Mouse (Mus musculus) neural tube, embryonic 10.5 days (tissue): Measurements from ENCODE around the gene Gm49320.

Experiments used
- DNase-seq: peaks from one replicate; pipeline ENCODE4 v3.0.0-alpha.2; 2017; ENCODE audit warnings: low spot score; ENCODE audit errors: extremely low spot score

Gene Gm49320

DNA sequence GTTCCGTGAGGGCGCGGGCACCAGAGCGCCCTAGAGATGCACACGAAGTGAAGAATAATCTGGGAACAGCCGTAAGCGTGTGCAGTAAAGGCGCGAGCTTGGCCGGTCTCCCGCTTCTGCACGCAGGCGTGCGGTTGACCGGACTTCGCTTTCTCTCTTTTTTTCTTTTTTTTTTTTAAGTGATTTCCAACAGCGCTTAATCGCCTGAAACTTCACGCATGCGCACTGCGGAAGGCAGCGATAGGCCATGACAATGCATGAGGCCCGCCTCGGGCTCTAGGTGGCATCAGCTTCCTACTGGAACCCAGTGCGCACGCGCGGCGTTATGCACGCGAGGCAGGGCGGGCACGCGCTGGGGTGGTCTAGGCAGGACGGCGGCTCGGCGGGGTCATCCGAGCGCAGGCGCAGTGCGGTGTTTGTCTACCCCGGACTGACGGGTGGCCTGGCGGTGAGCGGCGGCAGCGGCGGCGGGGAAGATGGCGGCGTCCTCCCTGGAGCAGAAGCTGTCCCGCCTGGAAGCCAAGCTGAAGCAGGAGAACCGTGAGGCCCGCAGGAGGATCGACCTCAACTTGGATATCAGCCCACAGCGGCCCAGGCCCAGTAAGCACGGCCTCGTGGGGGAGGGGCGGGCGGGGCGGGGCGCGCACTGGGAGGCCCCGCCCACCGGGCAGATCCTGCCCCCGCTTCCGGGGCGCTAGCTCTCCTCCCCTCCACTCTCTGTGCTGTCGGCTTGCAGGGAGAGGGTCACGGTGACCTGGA lies at the start of gene Gm49320, which contains the start of gene Map2k7:
Gene Gm49320, plus strand, starts transcription at position 432 of the 759 bp plus-strand sequence.
Gene Map2k7, plus strand, starts transcription at position 307 of the 759 bp plus-strand sequence.
- DNase-seq: peak; percentile 100

DNA sequence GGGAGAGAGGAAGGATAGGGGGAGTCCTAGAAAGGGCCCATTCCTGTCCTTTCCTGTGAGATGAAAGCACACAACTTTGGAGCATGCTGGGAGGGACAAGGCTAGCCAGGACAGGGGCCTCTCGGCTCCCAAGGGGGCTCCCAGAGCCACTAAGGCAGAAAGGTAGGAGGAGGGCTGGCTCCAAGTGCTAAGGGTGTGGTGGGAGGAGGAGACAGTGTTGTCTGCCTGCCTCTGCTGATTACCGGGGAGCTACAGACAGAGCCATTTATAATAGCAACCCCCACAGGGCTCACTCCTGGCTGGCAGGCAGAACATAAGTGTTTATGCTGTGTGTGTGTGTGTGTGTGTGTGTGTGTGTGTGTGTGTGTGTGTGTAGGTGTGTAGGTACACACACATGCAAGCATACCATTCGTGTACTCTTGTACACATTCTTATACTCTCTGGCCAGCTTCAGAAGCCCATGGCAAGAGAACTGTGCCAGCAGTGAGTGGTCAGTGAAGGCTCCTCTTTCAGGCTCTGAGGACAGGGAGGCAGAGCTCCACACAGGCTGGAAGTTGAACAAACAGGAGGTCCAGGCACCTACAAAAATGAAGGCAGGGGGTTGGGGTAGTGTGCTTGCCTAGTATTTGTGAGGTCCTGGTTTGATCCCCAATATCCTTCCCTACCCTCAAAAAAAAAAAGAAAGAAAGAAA lies 49.5 kb upstream of the Gm49320 start:
- DNase-seq: no peak

DNA sequence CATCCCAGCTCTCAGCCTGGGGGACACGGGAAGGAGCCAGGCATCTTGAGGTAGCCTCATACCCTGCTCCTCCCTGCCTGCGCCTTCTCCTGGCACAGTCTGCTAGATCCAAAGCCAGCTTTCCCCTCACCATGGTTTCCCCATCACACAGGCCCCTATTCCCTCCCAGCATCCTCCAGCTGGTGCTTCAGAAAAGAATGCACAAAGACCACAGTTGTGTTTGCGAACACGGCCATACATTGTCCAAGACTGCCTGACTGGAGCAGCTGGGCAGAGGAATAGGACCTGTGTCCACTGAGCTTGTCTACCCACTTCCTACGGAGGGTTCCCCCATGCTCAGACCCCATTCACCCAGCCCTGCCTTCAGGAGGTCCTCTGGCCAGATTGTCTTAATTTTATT lies 46.4 kb upstream of the Gm49320 start:
- no peak for DNase-seq

DNA sequence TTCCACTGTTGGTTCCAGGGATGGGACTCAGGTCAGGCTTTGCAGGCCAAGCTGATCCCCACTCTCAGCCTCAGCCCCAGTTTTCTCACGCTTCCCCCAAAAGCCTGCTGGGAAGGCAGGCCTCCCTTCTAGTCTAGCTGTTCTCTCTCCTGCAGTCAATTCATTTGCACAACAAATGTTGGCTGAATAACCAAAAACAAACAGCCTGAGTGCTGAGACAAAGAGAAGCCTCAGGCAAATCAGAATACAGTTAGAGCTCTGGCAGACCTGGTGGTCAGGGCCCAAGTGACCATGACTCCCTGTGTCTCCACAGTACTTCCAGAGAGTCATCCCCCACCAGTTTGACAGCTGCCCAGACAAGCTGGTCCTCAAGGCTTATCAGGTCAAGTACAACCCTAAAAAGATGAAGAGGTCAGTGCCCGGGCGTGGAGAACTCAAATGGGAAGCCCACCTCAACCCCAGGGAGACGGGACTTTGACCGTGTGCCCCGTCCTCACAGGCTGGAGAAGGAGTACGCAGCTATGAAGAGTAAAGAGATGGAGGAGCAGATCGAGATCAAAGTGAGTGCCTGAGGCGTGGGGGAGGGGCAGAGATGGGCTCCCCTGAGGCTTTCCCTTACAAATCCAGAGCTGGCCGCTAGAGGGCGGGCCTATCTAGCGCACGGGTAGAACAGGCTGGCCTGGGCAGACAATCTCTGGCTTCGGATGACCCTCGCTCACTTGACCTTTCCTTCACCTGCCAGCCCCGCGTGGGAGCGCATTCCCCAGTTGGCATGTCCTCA lies 45.7 kb upstream of the Gm49320 start:
- DNase-seq: peak; percentile 88

DNA sequence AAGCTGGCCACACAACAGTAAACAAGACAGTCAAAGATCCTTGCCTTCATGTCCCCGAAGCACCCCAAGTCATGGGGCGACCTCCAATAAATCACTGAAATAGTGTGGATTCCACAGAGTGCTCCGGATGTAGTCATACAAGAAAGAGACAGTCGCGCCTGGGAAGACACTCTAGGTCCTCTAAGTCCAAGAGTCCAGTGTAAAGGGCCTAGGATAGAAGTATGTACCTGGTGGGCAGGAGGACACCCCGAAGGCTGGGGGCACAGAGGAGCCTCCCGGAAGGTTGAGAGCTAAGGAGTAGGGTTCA lies 45.1 kb upstream of the Gm49320 start:
- no peak for DNase-seq

DNA sequence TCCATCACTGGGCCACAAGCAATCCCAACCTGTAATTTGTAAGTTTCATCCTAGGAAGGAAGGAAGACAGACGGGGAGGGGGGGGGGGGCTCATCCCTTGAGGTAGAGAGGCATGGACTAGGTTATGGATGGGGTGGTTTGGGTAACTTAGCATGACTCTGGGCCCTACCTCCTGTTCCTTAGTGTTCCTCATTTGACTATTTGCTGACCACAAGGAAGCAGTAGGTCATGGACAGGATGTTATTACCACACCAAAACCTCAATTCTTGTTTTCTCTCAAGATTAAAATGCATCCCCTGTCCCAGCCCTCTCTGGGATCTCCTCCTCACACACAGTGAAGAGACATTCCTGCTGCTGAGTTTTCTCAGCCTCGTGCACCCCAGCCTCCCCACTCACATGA lies 37.3 kb upstream of the Gm49320 start:
- no peak for DNase-seq

DNA sequence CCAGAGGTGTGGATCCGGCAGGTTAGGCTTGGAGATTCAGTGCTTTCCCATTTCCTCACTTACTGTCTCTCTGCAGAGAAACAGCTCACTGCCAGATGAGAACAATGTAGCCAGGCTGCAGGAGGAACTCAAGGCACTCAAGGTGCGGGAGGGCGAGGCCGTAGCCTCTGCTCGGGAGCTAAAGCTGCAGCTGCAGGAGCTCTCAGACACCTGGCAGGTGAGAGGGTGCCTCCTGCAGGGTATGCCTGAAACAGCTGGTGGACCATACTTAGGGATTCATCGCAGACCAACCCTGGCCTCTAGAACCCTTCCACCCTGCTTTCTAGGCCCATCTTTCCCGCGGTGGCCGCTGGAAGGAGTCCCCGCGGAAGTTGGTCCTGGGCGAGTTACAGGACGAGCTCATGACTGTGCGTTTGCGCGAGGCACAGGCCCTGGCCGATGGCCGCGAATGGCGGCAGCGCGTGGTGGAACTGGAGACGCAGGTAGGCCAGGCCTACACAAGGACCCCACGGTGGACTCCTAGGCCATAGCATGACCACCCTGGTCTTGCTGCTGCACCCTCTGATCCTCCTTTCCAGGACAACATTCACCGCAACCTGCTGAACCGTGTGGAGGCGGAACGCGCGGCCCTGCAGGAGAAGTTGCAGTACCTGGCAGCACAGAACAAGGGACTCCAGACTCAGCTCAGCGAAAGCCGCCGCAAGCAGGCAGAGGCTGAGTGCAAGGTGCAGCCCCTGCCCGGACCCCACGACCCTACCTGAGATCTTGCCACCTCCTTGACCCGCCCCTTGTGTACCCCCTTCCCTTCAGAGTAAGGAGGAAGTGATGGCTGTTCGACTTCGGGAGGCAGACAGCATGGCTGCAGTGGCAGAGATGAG lies 33.2 kb upstream of the Gm49320 start:
- peak; percentile 37 for DNase-seq

DNA sequence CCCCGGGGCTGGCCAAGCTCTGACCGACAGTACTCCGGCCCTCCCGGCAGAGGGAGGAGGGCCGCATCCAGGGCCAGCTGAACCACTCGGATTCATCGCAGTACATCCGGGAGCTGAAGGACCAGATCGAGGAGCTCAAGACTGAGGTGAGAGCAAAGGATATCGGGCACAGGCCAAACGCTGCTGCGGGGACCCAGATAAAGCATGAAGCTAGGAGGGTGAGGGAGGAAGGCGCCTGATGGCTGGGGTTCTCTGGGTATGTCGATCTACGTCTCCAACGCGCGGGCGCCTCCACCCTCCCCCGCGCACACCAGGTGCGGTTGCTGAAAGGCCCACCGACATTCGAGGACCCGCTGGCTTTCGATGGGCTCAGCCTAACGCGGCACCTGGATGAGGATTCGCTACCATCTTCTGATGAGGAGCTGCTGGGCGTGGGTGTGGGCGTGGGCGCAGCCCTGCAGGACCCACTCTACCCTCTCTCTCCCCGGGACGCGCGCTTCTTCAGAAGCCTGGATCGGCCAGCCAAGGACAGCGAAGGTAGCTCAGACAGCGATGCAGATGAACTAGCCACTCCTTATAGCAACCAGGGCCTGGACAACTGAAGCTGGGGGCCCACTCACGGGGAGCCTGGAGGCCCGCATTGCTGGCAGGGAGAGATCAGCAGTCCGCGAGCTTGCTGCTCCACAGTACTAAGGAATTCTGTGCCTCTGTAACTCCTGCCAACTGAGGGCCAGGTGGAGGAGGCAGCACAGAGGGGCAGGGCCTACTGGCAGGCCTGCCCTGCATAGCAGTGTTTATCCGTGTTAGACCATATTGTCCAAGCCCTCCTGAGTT lies 32.3 kb upstream of the Gm49320 start:
- peak; percentile 27 for DNase-seq

DNA sequence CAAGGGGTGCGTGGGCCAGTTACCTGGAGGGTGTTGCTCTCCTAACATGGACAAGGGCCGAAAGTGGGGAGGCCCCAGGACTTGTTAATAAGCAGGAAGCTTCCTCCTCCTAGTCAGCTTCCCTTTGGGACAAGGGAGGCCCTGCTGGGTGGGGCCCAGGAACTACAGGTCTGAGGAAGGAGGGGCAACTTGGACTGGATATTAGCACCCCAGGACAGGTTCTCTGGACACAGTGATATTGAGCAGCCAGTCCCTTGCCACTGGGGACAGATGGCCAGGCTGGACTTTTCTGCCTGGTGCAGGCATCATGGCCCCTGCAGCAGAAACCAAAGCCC lies 31.7 kb upstream of the Gm49320 start:
- no peak for DNase-seq

DNA sequence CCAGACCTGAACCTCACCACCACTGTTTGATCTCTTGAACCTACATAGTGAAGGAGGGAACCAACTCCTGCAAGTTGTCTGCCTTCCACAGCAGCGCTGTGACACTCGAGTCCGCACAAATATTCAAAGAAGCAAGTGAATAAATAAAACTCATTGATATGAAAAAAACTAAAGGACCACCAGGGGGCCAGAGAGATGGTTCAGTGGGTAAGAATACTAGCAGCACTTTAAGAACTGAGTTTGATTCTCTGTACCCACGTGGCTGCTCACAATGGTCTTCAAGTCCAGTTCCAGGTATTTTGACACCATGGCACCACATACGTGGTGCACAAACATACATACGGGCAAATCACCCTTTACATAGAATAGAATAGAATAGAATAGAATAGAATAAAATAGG lies 27.6 kb upstream of the Gm49320 start:
- no peak for DNase-seq

DNA sequence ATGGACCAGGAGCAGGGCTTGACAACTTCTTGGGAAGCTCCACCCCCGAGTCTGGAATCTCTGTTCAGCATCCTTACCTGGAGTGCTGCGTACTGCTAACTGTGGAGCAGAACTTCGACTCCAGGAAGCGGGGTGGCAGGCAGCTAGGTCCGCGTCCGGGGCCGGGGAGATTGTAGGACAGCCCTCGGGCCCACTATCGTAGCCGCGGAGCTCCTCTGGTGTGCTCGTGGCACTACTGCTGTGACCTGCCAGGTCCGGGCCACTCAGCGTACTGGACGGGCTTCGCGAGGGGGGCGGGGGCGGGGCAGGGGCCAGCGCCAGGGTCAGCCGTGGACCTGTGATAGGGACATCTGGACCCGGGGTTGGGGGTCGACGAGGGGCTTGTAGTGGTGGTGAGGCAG lies 25.9 kb upstream of the Gm49320 start:
- no peak for DNase-seq

DNA sequence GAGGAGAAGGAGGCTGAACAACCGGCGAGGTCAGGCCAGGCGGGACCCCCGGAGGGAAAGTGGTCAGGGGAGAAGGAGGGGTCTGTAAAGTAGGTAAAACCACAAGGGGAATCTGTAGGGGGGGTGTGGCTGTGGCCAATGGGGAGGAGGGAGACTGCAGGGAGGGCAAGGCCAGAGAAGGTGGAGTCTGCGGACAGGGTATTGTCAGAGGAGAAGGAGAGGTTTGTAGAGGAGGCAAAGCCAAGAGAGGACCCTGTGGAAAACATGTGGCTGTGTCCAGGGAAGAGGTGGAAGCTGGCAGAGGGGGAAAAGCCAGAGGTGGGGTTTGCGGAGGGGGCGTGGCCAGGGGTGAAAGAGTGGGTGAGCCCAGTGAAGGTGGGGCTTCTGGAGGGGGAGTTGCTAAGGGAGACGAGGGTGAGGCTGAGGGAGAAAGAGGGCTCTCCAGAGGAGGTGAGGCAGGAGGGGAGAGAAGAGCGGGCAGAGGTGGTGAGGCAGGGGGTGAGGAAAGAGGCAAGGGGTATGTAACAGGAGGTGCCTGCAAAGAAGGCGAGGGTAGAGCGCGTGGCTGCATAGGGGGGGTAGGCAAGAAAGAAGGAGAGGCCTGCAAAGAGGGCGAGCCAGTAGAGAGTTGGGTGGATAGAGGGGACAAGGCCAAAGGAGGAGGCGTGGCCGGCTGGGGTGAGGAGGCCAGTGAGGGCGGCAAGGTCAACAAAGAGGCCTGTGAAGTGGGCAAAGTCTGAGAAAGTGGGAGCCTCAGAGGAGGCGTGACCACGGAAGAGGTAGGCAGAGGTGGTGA lies 25.3 kb upstream of the Gm49320 start:
- peak; percentile 58 for DNase-seq

DNA sequence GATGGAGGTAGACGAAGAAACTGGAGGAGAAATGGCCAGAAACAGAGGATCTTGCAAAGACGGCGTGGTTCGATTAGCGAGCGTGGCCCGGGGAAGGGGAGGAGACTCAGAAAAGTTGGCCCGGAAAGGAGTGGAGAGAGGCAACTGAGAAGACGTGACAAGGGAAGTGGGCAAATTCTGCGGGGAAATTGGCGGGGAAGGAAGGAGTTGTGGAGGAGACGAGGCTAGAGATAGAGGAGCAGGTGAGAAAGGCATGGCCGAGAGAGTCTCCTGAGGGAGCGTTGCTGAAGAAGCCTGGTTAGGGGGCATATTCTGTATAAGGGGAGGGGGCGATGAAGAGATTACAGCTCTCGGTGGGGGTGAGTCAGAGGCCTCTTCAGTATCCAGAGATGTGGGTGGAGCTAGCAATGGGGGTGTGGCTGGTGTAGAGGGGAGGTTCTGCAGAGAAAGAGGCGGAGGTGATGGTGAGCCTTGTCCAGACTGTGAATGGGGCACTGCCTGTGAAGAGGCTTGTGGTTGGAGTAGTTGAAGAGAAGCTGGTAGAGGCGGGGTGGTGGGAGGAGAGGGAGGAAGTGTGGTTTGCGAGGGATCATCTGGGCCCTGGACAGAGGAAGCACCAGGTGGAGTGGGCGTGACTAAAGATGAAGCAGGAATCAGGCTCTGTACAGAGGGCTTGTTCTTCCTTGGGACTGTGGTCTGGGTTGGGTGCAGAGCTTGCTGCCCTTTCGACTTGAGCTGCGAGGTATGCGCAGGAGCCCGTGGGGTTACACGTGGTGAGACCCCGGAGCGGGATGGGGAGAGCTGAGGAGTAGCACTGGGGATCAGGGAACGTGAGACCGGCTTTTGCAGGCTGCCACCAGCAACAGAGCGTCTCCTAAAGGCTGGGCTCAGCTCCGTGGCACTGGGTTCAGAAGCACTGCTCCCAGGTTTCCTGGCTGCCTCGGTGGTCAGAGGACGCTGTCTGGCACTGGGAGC lies 24.4 kb upstream of the Gm49320 start:
- peak; percentile 48 for DNase-seq

DNA sequence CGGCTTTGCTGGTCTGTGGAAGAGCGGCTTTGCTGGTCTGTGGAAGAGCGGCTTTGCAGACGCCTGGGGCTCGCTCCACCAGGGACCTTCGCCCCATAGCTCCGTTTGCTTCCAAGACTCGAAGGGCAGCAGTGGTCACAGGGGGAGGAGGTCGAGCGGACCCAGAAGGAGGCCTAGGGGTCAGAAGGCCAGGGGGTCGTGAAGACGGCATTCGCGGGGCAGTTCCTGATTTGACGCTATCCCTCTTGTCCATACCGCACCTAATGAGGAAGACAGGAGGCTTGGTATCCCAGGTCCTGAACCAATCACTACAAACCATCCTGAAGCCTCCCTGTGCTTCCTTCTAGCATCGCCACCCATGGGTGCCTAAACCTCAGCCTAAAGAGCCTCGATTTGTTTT lies 22.4 kb upstream of the Gm49320 start:
- DNase-seq: peak; percentile 39

DNA sequence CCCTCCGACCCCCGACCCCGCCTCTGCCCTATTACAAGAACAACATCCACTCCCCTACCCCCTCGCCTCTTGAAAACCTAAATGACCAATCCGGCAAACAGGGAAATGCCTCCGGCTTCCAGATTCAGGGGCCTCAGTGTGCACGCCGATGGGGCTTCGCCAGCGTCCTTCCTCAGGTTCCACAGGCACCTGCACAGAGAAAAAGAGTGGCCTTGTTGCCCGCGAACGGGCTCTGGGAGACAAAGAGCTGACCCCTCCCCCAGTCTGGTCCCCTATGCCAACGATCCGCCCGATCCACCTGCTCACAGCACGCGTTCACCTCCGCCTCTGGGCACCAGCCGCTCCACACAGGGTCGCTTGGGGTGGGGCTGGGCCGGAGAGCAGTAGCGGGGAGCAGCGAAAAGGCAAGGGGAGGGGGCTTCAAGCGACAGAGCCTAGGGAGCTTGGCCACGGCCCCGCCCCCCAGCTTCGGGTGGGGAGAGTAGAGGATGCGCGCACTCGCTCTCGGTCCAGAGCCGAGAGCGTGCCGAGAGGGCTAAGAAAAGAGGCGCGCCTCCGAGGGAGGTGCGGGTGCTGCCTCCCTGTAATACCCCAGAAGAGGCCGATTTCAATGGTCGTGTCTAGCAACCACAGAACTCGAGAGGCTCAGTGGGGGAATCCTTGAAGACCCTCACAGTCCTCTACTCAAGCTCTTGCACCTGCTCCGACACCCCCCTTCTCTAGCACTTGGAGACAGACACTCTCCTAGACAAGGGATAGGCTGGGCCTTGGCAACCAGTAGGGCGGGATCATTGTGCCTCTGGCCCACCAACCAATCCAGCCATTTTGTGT lies 21.7 kb upstream of the Gm49320 start, which contains the start of gene Prr36:
Gene Prr36, minus strand, starts transcription at position 669 of the 831 bp plus-strand sequence.
- DNase-seq: peak; percentile 72

DNA sequence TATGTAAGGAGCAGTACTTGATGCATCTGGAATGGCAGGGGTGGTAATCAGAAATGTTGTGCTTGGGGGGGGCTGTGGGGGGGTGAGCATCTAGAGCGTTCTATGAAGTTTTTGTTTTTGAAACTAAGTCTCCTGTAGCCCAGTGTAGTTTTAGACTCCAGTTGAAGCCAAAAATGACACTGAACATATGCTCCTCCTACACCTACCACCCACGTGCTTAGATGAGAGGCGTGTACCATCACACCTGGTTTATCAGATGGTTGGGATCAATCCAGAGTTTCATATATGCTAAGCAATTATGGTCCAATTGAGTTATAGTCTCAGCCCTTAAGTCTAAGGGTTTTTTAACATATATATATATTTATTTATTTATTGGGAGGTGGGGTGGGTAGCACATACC lies 19.0 kb upstream of the Gm49320 start:
- no peak for DNase-seq

DNA sequence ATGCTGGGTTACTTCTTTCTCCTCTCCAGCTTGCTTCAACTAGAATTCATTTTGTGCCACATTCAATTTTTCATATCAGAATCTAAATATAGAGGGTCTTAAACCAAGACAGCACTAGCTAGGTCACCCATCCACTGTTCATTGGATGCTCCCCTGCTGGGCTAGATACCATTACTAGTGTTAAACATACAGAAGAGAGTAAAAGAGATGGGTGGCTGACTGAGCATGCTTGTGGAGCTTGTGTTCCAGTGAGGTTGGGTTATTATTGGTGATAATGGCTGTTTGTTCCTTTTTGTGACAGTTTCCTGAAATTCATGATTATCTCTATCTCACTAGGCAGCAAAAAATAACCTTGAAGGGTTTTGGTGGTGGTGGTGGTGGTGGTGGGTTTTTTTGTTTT lies 16.6 kb upstream of the Gm49320 start:
- no peak for DNase-seq

DNA sequence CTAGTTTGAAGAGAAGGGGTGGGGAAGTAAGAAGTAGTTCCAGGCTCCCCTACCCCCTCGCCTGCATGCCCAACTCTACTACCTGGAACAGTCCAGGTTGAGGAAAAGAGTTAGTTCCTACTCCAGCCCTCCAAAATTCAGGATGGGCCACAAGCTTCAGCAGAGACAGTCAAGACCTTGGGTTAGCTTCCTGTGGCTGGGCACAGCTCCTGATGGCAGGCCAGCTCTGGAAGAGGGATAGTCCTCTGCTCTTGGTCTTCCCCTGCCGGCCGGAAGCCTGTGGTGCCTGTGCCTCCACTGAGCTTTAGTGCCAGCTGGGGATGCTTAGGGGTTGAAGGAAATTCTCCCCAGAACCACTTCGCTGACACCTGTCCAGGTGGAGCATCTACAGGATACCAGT lies 12.3 kb upstream of the Gm49320 start:
- no peak for DNase-seq
